Mouse (Mus musculus): ENCODE data around the gene Gm13539.

The Gm13539 gene

GRCm38 (mm10) chr2:25828344-25828947, 46.4 kb downstream of the Gm13539 start:
- DNase-seq = no peak

DNA sequence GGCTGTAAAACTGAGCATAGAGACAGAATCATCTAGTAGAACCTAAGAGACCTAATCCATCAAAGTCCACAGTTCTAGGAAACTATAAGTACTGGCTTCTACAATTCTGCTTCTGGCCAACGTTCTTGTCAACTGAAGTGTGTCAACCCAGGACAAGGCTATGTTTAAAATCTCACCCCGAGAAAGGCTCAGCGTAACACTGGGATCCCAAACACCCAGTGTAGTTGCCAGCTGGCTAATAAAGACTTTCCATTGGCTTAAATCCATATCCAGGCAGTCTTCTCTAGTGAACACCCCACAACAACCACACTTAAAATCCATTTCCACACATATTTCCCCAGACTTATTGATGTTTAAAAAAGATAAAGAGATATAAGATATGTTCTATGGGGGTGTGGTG, 48.7 kb downstream of the Gm13539 start:
- no peak for DNase-seq

GRCm38 (mm10) chr2:25836291-25836690, 54.2 kb downstream of the Gm13539 start:
- peak; percentile 91 to 94 for DNase-seq
